Mouse (Mus musculus): ENCODE results near the gene Olfr473. TPM values are rescaled to one million over a fixed set of nuclear protein-coding genes. Genes with fewer than 3 reads are reported as not detected.
"Not testable (repeated sequence)": the region's sequence is repeated elsewhere in the genome, so short reads cannot be mapped to it uniquely, and the experiment has no call there.

Olfr473 gene
- total RNA-seq (2022): not detected

- no peak for DNase-seq (ENCODE audit: low spot score in 2 of 2)
Measured at GRCm38 (mm10) chr7:107930146-107930545, at the start of gene Olfr473. Gene Olfr473 (plus strand): TSS chr7:107930446.

- DNase-seq (ENCODE audit: low spot score in 2 of 2): no peak
Measured at GRCm38 (mm10) chr7:107897602-107898001, 32.6 kb upstream of the Olfr473 start, which contains the start of gene Olfr472. Gene Olfr472 (plus strand): TSS chr7:107897902.

GRCm38 (mm10) chr7:107952539-107952938 is 22.3 kb downstream of the Olfr473 start:
- DNase-seq (ENCODE audit: low spot score in 2 of 2): not testable (repeated sequence)

- DNase-seq (ENCODE audit: low spot score in 2 of 2): no peak
Measured at GRCm38 (mm10) chr7:107954343-107954742, 24.1 kb downstream of the Olfr473 start, which contains the start of gene Olfr474. Gene Olfr474 (plus strand): TSS chr7:107954643.

GRCm38 (mm10) chr7:107964503-107964902 is 34.3 kb downstream of the Olfr473 start, which contains the start of gene Olfr476:
Gene Olfr476 (plus strand): TSS chr7:107964803.
- DNase-seq (ENCODE audit: low spot score in 2 of 2): no peak

Other genes with a start within 250 kb of the Olfr473 start
- gene Cyb5r2, start 172.4 kb upstream of the Olfr473 start, total RNA-seq (2022): under 1 TPM in 3 of 4 experiments, not detected in 1; 0.16 to 0.43 (median 0.27) TPM
- not detected for gene Ovch2, start 129.2 kb upstream of the Olfr473 start, total RNA-seq (2022)
- not detected for gene Olfr467, start 118.2 kb upstream of the Olfr473 start, total RNA-seq (2022)
- gene Olfr469, start 104.9 kb upstream of the Olfr473 start, total RNA-seq (2022): not detected
- not detected for gene Olfr470, start 83.0 kb upstream of the Olfr473 start, total RNA-seq (2022)
- gene Olfr472, start 32.5 kb upstream of the Olfr473 start, total RNA-seq (2022): under 1 TPM in 1 of 4 experiments, not detected in 3; 0.11 TPM
- gene Olfr474, start 24.2 kb downstream of the Olfr473 start, total RNA-seq (2022): not detected
- not detected for gene Olfr476, start 34.4 kb downstream of the Olfr473 start, total RNA-seq (2022)
- not detected for gene Olfr477, start 56.2 kb downstream of the Olfr473 start, total RNA-seq (2022)
- not detected for gene Olfr478, start 103.5 kb downstream of the Olfr473 start, total RNA-seq (2022)
- gene Olfr479, start 120.2 kb downstream of the Olfr473 start, total RNA-seq (2022): not detected
- not detected for gene Olfr480, start 136.9 kb downstream of the Olfr473 start, total RNA-seq (2022)
- gene Olfr481, start 149.4 kb downstream of the Olfr473 start, total RNA-seq (2022): not detected
- gene Olfr482, start 167.1 kb downstream of the Olfr473 start, total RNA-seq (2022): 1 to 10 TPM; 1.3 to 2.1 (median 1.9) TPM
- not detected for gene Olfr483, start 170.4 kb downstream of the Olfr473 start, total RNA-seq (2022)
- not detected for gene Olfr484, start 197.0 kb downstream of the Olfr473 start, total RNA-seq (2022)
- gene Olfr485, start 229.4 kb downstream of the Olfr473 start, total RNA-seq (2022): not detected
- not detected for gene Olfr486, start 242.3 kb downstream of the Olfr473 start, total RNA-seq (2022)